In genomic region chr3:31864070-31864469, GRCm38 (mm10) we compare ENCODE assay signal across 19 mouse cellular contexts. TPM values are rescaled to one million over a fixed set of nuclear protein-coding genes. Genes with fewer than 3 reads are reported as not detected.
"Had no signal": no experiment of that assay in that cellular context is flagged by ENCODE, and none has a peak within 500 bp of the region (broad histone marks: within the 10 kb centered on the region; RNA-seq: fewer than 3 reads in every experiment).

No protein-coding gene starts in this region.

- H3K4me1 ChIP-seq: midbrain, embryonic 10.5 days; midbrain, embryonic 12.5 days; neural tube, embryonic 12.5 days had no signal

- H3K27ac ChIP-seq: midbrain, embryonic 10.5 days; midbrain, embryonic 12.5 days; neural tube, embryonic 12.5 days had no signal

- H3K9ac ChIP-seq: lung, embryonic 14.5 days; midbrain, embryonic 12.5 days; neural tube, embryonic 12.5 days had no signal

- DNase-seq: lung, adult 18-20 months; lung, embryonic 14.5 days; lung, postnatal 10 days; lung, postnatal 4 days; retina, postnatal 1 day; right cerebral cortex, adult 18-20 months; right cerebral cortex, postnatal 25 days; right cerebral cortex, postnatal 4 days; spleen, adult 18-20 months; thymus, adult 18-20 months; thymus, postnatal 14 days; thymus, postnatal 36 days had no signal

- H3K27me3 ChIP-seq: midbrain, embryonic 12.5 days; neural tube, embryonic 12.5 days had no signal

- H3K36me3 ChIP-seq: midbrain, embryonic 10.5 days; midbrain, embryonic 12.5 days; neural tube, embryonic 12.5 days had no signal

- H3K4me3 ChIP-seq: midbrain, embryonic 10.5 days; midbrain, embryonic 12.5 days; myocyte; neural tube, embryonic 12.5 days had no signal

- H3K9me3 ChIP-seq: midbrain, embryonic 10.5 days; midbrain, embryonic 12.5 days; neural tube, embryonic 12.5 days had no signal

- H3K4me2 ChIP-seq: lung, embryonic 14.5 days; midbrain, embryonic 12.5 days; neural tube, embryonic 12.5 days had no signal

- ATAC-seq: midbrain, embryonic 16.5 days had no signal

RNA-seq across cellular contexts. Expression of gene Kcnmb2, which starts 38.2 kb away (rescaled TPM):
- total RNA-seq: megakaryocyte, adult 5-6 weeks; megakaryocyte-erythroid progenitor cell, adult 5-6 weeks had no signal
- polyA plus RNA-seq: myocyte had no signal
